Mouse (Mus musculus): ENCODE results near the gene Dlx4.

The Dlx4 gene

GRCm38 (mm10) chr11:95102161-95102904 is 43.7 kb downstream of the Dlx4 start:
- DNase-seq (ENCODE audit: low spot score in 2 of 2), result no peak

- DNase-seq (ENCODE audit: low spot score in 2 of 2), result no peak
Measured at GRCm38 (mm10) chr11:95101071-95101788, 44.8 kb downstream of the Dlx4 start.

- DNase-seq (ENCODE audit: low spot score in 2 of 2), result no peak
Measured at GRCm38 (mm10) chr11:95100393-95100792, 45.7 kb downstream of the Dlx4 start.

GRCm38 (mm10) chr11:95098346-95099095 is 47.5 kb downstream of the Dlx4 start:
- DNase-seq (ENCODE audit: low spot score in 2 of 2), result no peak

- DNase-seq (ENCODE audit: low spot score in 2 of 2), result no peak
Measured at GRCm38 (mm10) chr11:95097889-95098288, 48.2 kb downstream of the Dlx4 start.

GRCm38 (mm10) chr11:95096608-95097373 is 49.3 kb downstream of the Dlx4 start:
- no peak for DNase-seq (ENCODE audit: low spot score in 2 of 2)

GRCm38 (mm10) chr11:95095596-95095995 is 50.5 kb downstream of the Dlx4 start:
- DNase-seq (ENCODE audit: low spot score in 2 of 2), result no peak

- no peak for DNase-seq (ENCODE audit: low spot score in 2 of 2)
Measured at GRCm38 (mm10) chr11:95093077-95093476, 53.0 kb downstream of the Dlx4 start.

Measured in urinary bladder, adult 18-20 months (tissue).